Comparison of ENCODE assay signal across 8 mouse cellular contexts in the genomic region with DNA sequence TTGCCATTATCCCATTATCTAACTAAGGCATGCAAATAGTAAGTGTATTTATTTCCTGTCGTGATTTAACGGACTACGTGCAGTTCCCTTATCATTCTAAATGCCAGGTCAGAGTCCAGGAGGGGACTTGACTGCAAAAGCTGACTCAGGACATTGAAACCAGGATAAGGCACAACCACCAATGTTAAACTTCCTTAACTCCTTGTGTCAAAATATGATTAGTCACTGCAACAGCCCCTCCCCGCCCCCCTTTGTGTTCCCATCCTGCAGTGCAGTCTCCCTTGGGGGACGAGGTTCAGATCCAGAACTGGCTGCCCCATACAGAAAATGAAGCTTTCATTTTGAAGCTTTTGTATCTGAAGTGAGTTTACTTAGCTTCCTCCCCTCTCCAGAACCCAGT. TPM values are rescaled to one million over a fixed set of nuclear protein-coding genes. Genes with fewer than 3 reads are reported as not detected.
DNase-seq lines count a peak whose midpoint lies in the region; ATAC-seq and TF ChIP-seq lines count a peak whose summit lies in the region.

No protein-coding gene starts in this region.

- H3K4me2 ChIP-seq in liver, embryonic 11.5 days = peak overlapping the region; percentile 68
- peak overlapping the region; percentile 61 for H3K4me2 ChIP-seq in stomach, embryonic 15.5 days

- TF ChIP-seq CTCF in left cerebral cortex, adult 2 months (IDR thresholded peaks at IDR 0.05) = no peak

- 17% methylated on average over 5 of the region's 5 CpGs for WGBS in liver, embryonic 11.5 days
- 26% methylated on average over 5 of the region's 5 CpGs for WGBS in stomach, embryonic 15.5 days

- H3K9me3 ChIP-seq in liver, embryonic 11.5 days (ENCODE audit: control insufficient read depth, low read length) = no peaks in the 10 kb centered on the region
- no peaks in the 10 kb centered on the region for H3K9me3 ChIP-seq in stomach, embryonic 15.5 days

- H3K27me3 ChIP-seq in liver, embryonic 11.5 days (replicated peaks; ENCODE audit: control insufficient read depth, insufficient read depth, low read length) = no peaks in the 10 kb centered on the region
- H3K27me3 ChIP-seq in stomach, embryonic 15.5 days (replicated peaks) = no peaks in the 10 kb centered on the region

- H3K9ac ChIP-seq in liver, embryonic 11.5 days (ENCODE audit: low read depth, low read length) = peak overlapping the region; percentile 11; the same call in 1 of the 2 replicates
- H3K9ac ChIP-seq in stomach, embryonic 15.5 days = no peak overlapping the region

- H3K4me1 ChIP-seq in liver, embryonic 11.5 days (replicated peaks; ENCODE audit: control insufficient read depth, insufficient read depth, low read length) = peaks cover 22% of the 10 kb centered on the region
- H3K4me1 ChIP-seq in stomach, embryonic 15.5 days = peaks cover 7% of the 10 kb centered on the region; the same call in 1 of the 2 replicates

- no peak overlapping the region for H3K27ac ChIP-seq in left cerebral cortex, adult 2 months
- H3K27ac ChIP-seq in liver, embryonic 11.5 days (ENCODE audit: low read depth, low read length) = peak overlapping the region; percentile 98
- H3K27ac ChIP-seq in stomach, embryonic 15.5 days = peak overlapping the region; percentile 98

- intact Hi-C loops in left cerebral cortex, adult 2 months (cut with DNase I) = loop anchor here (5.0 kb wide), 1 partner anchor 105 kb away; a partner anchor contains a TSS
- intact Hi-C loops in heart, postnatal 14 days (cut with DNase I) = no loop called here
- intact Hi-C loops in left cerebral cortex, postnatal 36 days (cut with DNase I) = loop anchor here (5.0 kb wide), 1 partner anchor 105 kb away; a partner anchor contains a TSS

- H3K36me3 ChIP-seq in liver, embryonic 11.5 days (ENCODE audit: control insufficient read depth, insufficient read depth, low read length) = no peaks in the 10 kb centered on the region
- no peaks in the 10 kb centered on the region for H3K36me3 ChIP-seq in stomach, embryonic 15.5 days

- no peak for DNase-seq in left cerebral cortex, adult 2 months (ENCODE audit: extremely low spot score in 1 of 2, low spot score in 2 of 2)
- DNase-seq in left cerebral cortex, adult 18-20 months (ENCODE audit: low spot score in 2 of 2) = no peak
- peak; percentile 41 for DNase-seq in c-Kit-positive CD71-positive TER-119-negative erythroid progenitor cells, embryonic 14.5 days (ENCODE audit: low read depth)
- peak; percentile 34 to 42 for DNase-seq in heart, postnatal 14 days
- peak; percentile 57 for DNase-seq in liver, embryonic 11.5 days (ENCODE audit: low spot score)
- no peak for DNase-seq in left cerebral cortex, postnatal 36 days (ENCODE audit: low spot score in 2 of 2)

- peak; percentile 22; the same call in 1 of the 2 replicates for ATAC-seq in liver, embryonic 11.5 days (replicated peaks; ENCODE audit: low FRiP score)
- ATAC-seq in stomach, embryonic 15.5 days (ENCODE audit: insufficient read depth, low FRiP score, low read depth) = peak; percentile 29
- ATAC-seq in inflammation-experienced regulatory T-cells, adult 6 months = no peak

- H3K4me3 ChIP-seq in left cerebral cortex, adult 2 months = peak overlapping the region; percentile 74; the same call in 1 of the 2 replicates
- H3K4me3 ChIP-seq in liver, embryonic 11.5 days (ENCODE audit: low read depth, low read length) = peak overlapping the region; percentile 79
- H3K4me3 ChIP-seq in stomach, embryonic 15.5 days (replicated peaks) = peak overlapping the region; percentile 58

RNA-seq across cellular contexts. Expression of a gene that starts 0.7 kb away (rescaled TPM):
- total RNA-seq in left cerebral cortex, adult 2 months (2021) = 10 to 100 TPM; 22.0 to 23.5 TPM
- 10 to 100 TPM; 21.0 to 23.3 TPM for total RNA-seq in left cerebral cortex, adult 18-20 months (2021)
- 1 to 10 TPM; 6.9 to 8.2 TPM for total RNA-seq in heart, postnatal 14 days (2021)
- polyA plus RNA-seq in liver, embryonic 11.5 days (2014; fragmentation: Nextera tagmentation; extraction: Ambion mirVana) = 14.2 and 15.6 TPM in 2 replicates
- polyA plus RNA-seq in stomach, embryonic 15.5 days (2015; fragmentation: Nextera tagmentation; extraction: Ambion mirVana) = 17.7 and 19.8 TPM in 2 replicates
- total RNA-seq in left cerebral cortex, postnatal 36 days (2021) = 10 to 100 TPM; 22.7 to 24.6 TPM
- polyA plus RNA-seq in inflammation-experienced regulatory T-cells, adult 6 months (2017; shearing (Covaris generic)) = 10 to 100 TPM; 15.6 to 46.2 (median 33.0) TPM

RNA-seq across cellular contexts. Expression of a gene that starts 12.3 kb away (rescaled TPM):
- total RNA-seq in left cerebral cortex, adult 2 months (2021) = 10 to 100 TPM; 10.1 to 10.8 TPM
- 1 to 10 TPM; 9.1 to 9.3 TPM for total RNA-seq in left cerebral cortex, adult 18-20 months (2021)
- total RNA-seq in heart, postnatal 14 days (2021) = 10 to 100 TPM; 11.7 to 12.4 TPM
- polyA plus RNA-seq in liver, embryonic 11.5 days (2014; fragmentation: Nextera tagmentation; extraction: Ambion mirVana) = 0.10 and 0.16 TPM in 2 replicates
- polyA plus RNA-seq in stomach, embryonic 15.5 days (2015; fragmentation: Nextera tagmentation; extraction: Ambion mirVana) = 1.2 and 1.7 TPM in 2 replicates
- total RNA-seq in left cerebral cortex, postnatal 36 days (2021) = 1 to 10 TPM; 9.7 TPM
- polyA plus RNA-seq in inflammation-experienced regulatory T-cells, adult 6 months (2017; shearing (Covaris generic)) = 1 to 10 TPM in 1 of 3 experiments, under 1 TPM in 2; 0.36 to 1.2 (median 0.95) TPM

RNA-seq across cellular contexts. Expression of a gene that starts 48.3 kb away (rescaled TPM):
- not detected for total RNA-seq in left cerebral cortex, adult 2 months (2021)
- total RNA-seq in left cerebral cortex, adult 18-20 months (2021) = not detected
- total RNA-seq in heart, postnatal 14 days (2021) = not detected
- polyA plus RNA-seq in liver, embryonic 11.5 days (2014; fragmentation: Nextera tagmentation; extraction: Ambion mirVana) = not detected in 2 replicates
- polyA plus RNA-seq in stomach, embryonic 15.5 days (2015; fragmentation: Nextera tagmentation; extraction: Ambion mirVana) = 3,283 and 4,119 TPM in 2 replicates
- total RNA-seq in left cerebral cortex, postnatal 36 days (2021) = not detected
- not detected for polyA plus RNA-seq in inflammation-experienced regulatory T-cells, adult 6 months (2017; shearing (Covaris generic))

Comparison
In these comparisons a context has a peak if more than half of its experiments do, and no peak if none do; other contexts are left out.
1. DNase-seq: peak in c-Kit-positive CD71-positive TER-119-negative erythroid progenitor cells, embryonic 14.5 days (single experiment), heart, postnatal 14 days (2 of 2) and liver, embryonic 11.5 days (single experiment); none in left cerebral cortex, adult 2 months (0 of 2), left cerebral cortex, adult 18-20 months (0 of 2) and left cerebral cortex, postnatal 36 days (0 of 2).
2. Peak in every context shown above with its lines, with median percentiles within 50 percentile points of each other: H3K4me3 ChIP-seq.